Mouse (Mus musculus): ENCODE data around the gene Fkbp14. TPM values are rescaled to one million over a fixed set of nuclear protein-coding genes. Genes with fewer than 3 reads are reported as not detected.

Gene Fkbp14
- polyA plus RNA-seq, 1 experiment from 2014 or later: 20.7 TPM

- WGBS: 83% methylated on average over 2 of the region's 2 CpGs
- no peak for ATAC-seq (ENCODE audit: insufficient read depth, low FRiP score, low TSS enrichment)
These were observed 66.9 kb downstream of the Fkbp14 start for GRCm38 (mm10) chr6:54530182-54530581.

GRCm38 (mm10) chr6:54528666-54529065, 68.4 kb downstream of the Fkbp14 start:
- no peaks in the 10 kb centered on the region for H3K4me1 ChIP-seq (ENCODE audit: control insufficient read depth, insufficient read depth, low read length)
- no peak overlapping the region for H3K27ac ChIP-seq (ENCODE audit: low read depth, low read length)
- H3K4me3 ChIP-seq (ENCODE audit: low read depth, low read length): no peak overlapping the region
- DNase-seq (ENCODE audit: low spot score) (no peak), ATAC-seq (ENCODE audit: insufficient read depth, low FRiP score, low TSS enrichment) (no peak)
- H3K4me2 ChIP-seq (ENCODE audit: low read depth): no peak overlapping the region
- no peaks in the 10 kb centered on the region for H3K27me3 ChIP-seq (ENCODE audit: control insufficient read depth, insufficient read depth, low read length)
- H3K36me3 ChIP-seq (ENCODE audit: control insufficient read depth, insufficient read depth, low read length): no peaks in the 10 kb centered on the region
- no peaks in the 10 kb centered on the region for H3K9me3 ChIP-seq (ENCODE audit: control insufficient read depth, low read length)
- 94% methylated on average over 8 of the region's 8 CpGs for WGBS
- H3K9ac ChIP-seq (ENCODE audit: low read length): no peak overlapping the region

More at GRCm38 (mm10) chr6:54530182-54530581, 66.9 kb downstream of the Fkbp14 start:
- Histone ChIP-seq H3K4me2 (ENCODE audit: low read depth) (no peak overlapping the region), H3K4me1 (ENCODE audit: control insufficient read depth, insufficient read depth, low read length) (no peaks in the 10 kb centered on the region), H3K27me3 (ENCODE audit: control insufficient read depth, insufficient read depth, low read length) (no peaks in the 10 kb centered on the region), H3K9ac (ENCODE audit: low read length) (no peak overlapping the region), H3K9me3 (ENCODE audit: control insufficient read depth, low read length) (no peaks in the 10 kb centered on the region), H3K4me3 (ENCODE audit: low read depth, low read length) (no peak overlapping the region), H3K36me3 (ENCODE audit: control insufficient read depth, insufficient read depth, low read length) (no peaks in the 10 kb centered on the region), H3K27ac (ENCODE audit: low read depth, low read length) (no peak overlapping the region)
- no peak for DNase-seq (ENCODE audit: low spot score)

Other genes with a start within 250 kb of the Fkbp14 start
- 0.34 and 0.80 TPM in 2 replicates for gene Wipf3, start 167.7 kb downstream of the Fkbp14 start, polyA plus RNA-seq (2014; fragmentation: Nextera tagmentation; extraction: Ambion mirVana)
- gene Scrn1, start 30.8 kb downstream of the Fkbp14 start, polyA plus RNA-seq (2014; fragmentation: Nextera tagmentation; extraction: Ambion mirVana): 59.2 and 66.7 TPM in 2 replicates
- 21.4 and 22.0 TPM in 2 replicates for gene Plekha8, start 2.2 kb downstream of the Fkbp14 start, polyA plus RNA-seq (2014; fragmentation: Nextera tagmentation; extraction: Ambion mirVana)
- 30.5 and 35.8 TPM in 2 replicates for gene Mturn, start 84.3 kb upstream of the Fkbp14 start, polyA plus RNA-seq (2014; fragmentation: Nextera tagmentation; extraction: Ambion mirVana)
- gene Znrf2, start 219.6 kb upstream of the Fkbp14 start, polyA plus RNA-seq (2014; fragmentation: Nextera tagmentation; extraction: Ambion mirVana): 2.5 and 3.3 TPM in 2 replicates